Mouse (Mus musculus): ENCODE data around the gene Cldn6. TPM values are rescaled to one million over a fixed set of nuclear protein-coding genes. Genes with fewer than 3 reads are reported as not detected.
A peak's percentile ranks its signal among the peaks of the same experiment; 100 is the strongest.

The Cldn6 gene
- total RNA-seq (2017), result 1.3 TPM in 1 of 2 replicates, not detected in the other

GRCm38 (mm10) chr17:23679127-23679835, at the start of gene Cldn6:
Gene Cldn6 (plus strand): TSS chr17:23679249.
- ATAC-seq (replicated peaks; ENCODE audit: low read depth, poor library complexity, severe bottlenecking), result no peak

GRCm38 (mm10) chr17:23630195-23631020, 48.6 kb upstream of the Cldn6 start:
- peak; percentile 99 for ATAC-seq (replicated peaks; ENCODE audit: low read depth, poor library complexity, severe bottlenecking)

GRCm38 (mm10) chr17:23631241-23631640, 47.8 kb upstream of the Cldn6 start:
- ATAC-seq (replicated peaks; ENCODE audit: low read depth, poor library complexity, severe bottlenecking), result no peak

- peak; percentile 64 for ATAC-seq (replicated peaks; ENCODE audit: low read depth, poor library complexity, severe bottlenecking)
Observed at GRCm38 (mm10) chr17:23644613-23645495, 34.2 kb upstream of the Cldn6 start, which contains the start of gene Mmp25. Gene Mmp25 (minus strand): TSS chr17:23645277.

GRCm38 (mm10) chr17:23645894-23646293, 33.2 kb upstream of the Cldn6 start:
- ATAC-seq (replicated peaks; ENCODE audit: low read depth, poor library complexity, severe bottlenecking), result no peak

- ATAC-seq (replicated peaks; ENCODE audit: low read depth, poor library complexity, severe bottlenecking), result no peak
Observed at GRCm38 (mm10) chr17:23651363-23651762, 27.7 kb upstream of the Cldn6 start.

- 0 out of 2 replicates have a peak, but pooled peaks have one; percentile 31 for ATAC-seq (replicated peaks; ENCODE audit: low read depth, poor library complexity, severe bottlenecking)
Observed at GRCm38 (mm10) chr17:23653324-23653723, 25.7 kb upstream of the Cldn6 start.

- ATAC-seq (replicated peaks; ENCODE audit: low read depth, poor library complexity, severe bottlenecking), result peak; percentile 31; the same call in 1 of the 2 replicates
Observed at GRCm38 (mm10) chr17:23654001-23654400, 25.0 kb upstream of the Cldn6 start.

GRCm38 (mm10) chr17:23654410-23654809, 24.6 kb upstream of the Cldn6 start:
- peak; percentile 46; the same call in 1 of the 2 replicates for ATAC-seq (replicated peaks; ENCODE audit: low read depth, poor library complexity, severe bottlenecking)

GRCm38 (mm10) chr17:23658450-23658849, 20.6 kb upstream of the Cldn6 start:
- ATAC-seq (replicated peaks; ENCODE audit: low read depth, poor library complexity, severe bottlenecking), result no peak

GRCm38 (mm10) chr17:23660117-23660875, 18.8 kb upstream of the Cldn6 start, which contains the start of gene Bicdl2:
Gene Bicdl2 (plus strand): TSS chr17:23660506.
- no peak for ATAC-seq (replicated peaks; ENCODE audit: low read depth, poor library complexity, severe bottlenecking)

GRCm38 (mm10) chr17:23660876-23661200, 18.2 kb upstream of the Cldn6 start:
- peak; percentile 34; the same call in 1 of the 2 replicates for ATAC-seq (replicated peaks; ENCODE audit: low read depth, poor library complexity, severe bottlenecking)

GRCm38 (mm10) chr17:23661526-23661925, 17.5 kb upstream of the Cldn6 start:
- peak; percentile 46; the same call in 1 of the 2 replicates for ATAC-seq (replicated peaks; ENCODE audit: low read depth, poor library complexity, severe bottlenecking)

- ATAC-seq (replicated peaks; ENCODE audit: low read depth, poor library complexity, severe bottlenecking), result peak; percentile 65
Observed at GRCm38 (mm10) chr17:23664556-23665021, 14.5 kb upstream of the Cldn6 start.

- no peak for ATAC-seq (replicated peaks; ENCODE audit: low read depth, poor library complexity, severe bottlenecking)
Observed at GRCm38 (mm10) chr17:23665511-23665910, 13.5 kb upstream of the Cldn6 start.

- ATAC-seq (replicated peaks; ENCODE audit: low read depth, poor library complexity, severe bottlenecking), result no peak
Observed at GRCm38 (mm10) chr17:23670516-23671074, 8.5 kb upstream of the Cldn6 start.

- no peak for ATAC-seq (replicated peaks; ENCODE audit: low read depth, poor library complexity, severe bottlenecking)
Observed at GRCm38 (mm10) chr17:23671519-23671918, 7.5 kb upstream of the Cldn6 start.

GRCm38 (mm10) chr17:23672761-23673160, 6.3 kb upstream of the Cldn6 start:
- ATAC-seq (replicated peaks; ENCODE audit: low read depth, poor library complexity, severe bottlenecking), result no peak

Data from common myeloid progenitor, adult 5-6 weeks (primary cell).